Mouse (Mus musculus) intestine, embryonic 14.5 days (tissue): ENCODE results near the gene Gm38655. TPM values are rescaled to one million over a fixed set of nuclear protein-coding genes. Genes with fewer than 3 reads are reported as not detected.
"Not testable (repeated sequence)": the region's sequence is repeated elsewhere in the genome, so short reads cannot be mapped to it uniquely, and the experiment has no call there.

Experiments
- ATAC-seq: fragments of 200-750 bp; cut with Nextera tagmentation; replicated peaks from 2 replicates; pipeline ENCODE4 v1.8.0; 2017; ENCODE audit warnings: low read depth, moderate number of reproducible peaks, moderate TSS enrichment, moderate library complexity; ENCODE audit not compliant: low FRiP score, low TSS enrichment
- DNase-seq: peaks from one replicate; pipeline ENCODE4 v3.0.0-alpha.2; 2018; ENCODE audit warnings: low spot score
- H3K27ac ChIP-seq: fragments of 300-500 bp; sonication (generic); 2 replicates; pipeline ENCODE4 v1.5.1; 2014; ENCODE audit warnings: low read depth, mild to moderate bottlenecking, control low read depth
- H3K27me3 ChIP-seq: fragments of 300-500 bp; sonication (generic); replicated peaks from 2 replicates; pipeline ENCODE4 v1.6.1; 2014; ENCODE audit warnings: low read length, control low read depth; ENCODE audit not compliant: control insufficient read depth, insufficient read depth
- H3K36me3 ChIP-seq: fragments of 300-500 bp; sonication (generic); 2 replicates; pipeline ENCODE4 v1.6.1; 2014; ENCODE audit warnings: low read length, control low read depth; ENCODE audit not compliant: control insufficient read depth, insufficient read depth
- H3K4me1 ChIP-seq: fragments of 300-500 bp; sonication (generic); replicated peaks from 2 replicates; pipeline ENCODE4 v1.6.1; 2014; ENCODE audit warnings: low read length, control low read depth, mixed read lengths; ENCODE audit not compliant: control insufficient read depth, insufficient read depth
- H3K4me2 ChIP-seq: fragments of 300-500 bp; sonication (generic); 2 replicates; pipeline ENCODE4 v1.6.1; 2014; ENCODE audit warnings: low read length
- H3K4me3 ChIP-seq: fragments of 300-500 bp; sonication (generic); 2 replicates; pipeline ENCODE4 v1.5.1; 2014; ENCODE audit warnings: low read depth, low read length, control low read depth, mixed read lengths
- H3K9ac ChIP-seq: fragments of 300-500 bp; sonication (generic); 2 replicates; pipeline ENCODE4 v1.6.1; 2014; ENCODE audit warnings: mild to moderate bottlenecking, low read length
- H3K9me3 ChIP-seq: fragments of 300-500 bp; sonication (generic); 2 replicates; pipeline ENCODE4 v1.6.1; 2016; ENCODE audit warnings: low read length, control low read depth; ENCODE audit not compliant: control insufficient read depth
- WGBS: fragments of 180-500 bp; shearing (Covaris S2); extraction: QIAGEN DNeasy Blood & Tissue Kit; methylation state at CpG from one replicate; pipeline ENCODE4 v1.1.7; 2014; 5-methylcytosine and 5-hydroxymethylcytosine counted together
- polyA plus RNA-seq: library from polyadenylated mRNA; unstranded; fragments of >200 nt; fragmentation: Nextera tagmentation; extraction: Ambion mirVana; gene quantifications from 2 replicates; pipeline ENCODE4 v1.2.1, GENCODE M21; 2014

Gene Gm38655
- polyA plus RNA-seq, result 0.41 and 0.47 TPM in 2 replicates

GRCm38 (mm10) chr17:25175411-25175810, at the start of gene Gm38655:
Gene Gm38655, minus strand, starts transcription at chr17:25175471.
- Histone ChIP-seq H3K4me1 (no peaks in the 10 kb centered on the region), H3K9ac (no peak within 1 kb of the TSS), H3K4me3 (no peak within 1 kb of the TSS), H3K27ac (no peak within 1 kb of the TSS), H3K9me3 (no peaks in the 10 kb centered on the region), H3K36me3 (no peaks in the 10 kb centered on the region), H3K4me2 (no peak within 1 kb of the TSS), H3K27me3 (no peaks in the 10 kb centered on the region)
- DNase-seq (no peak), ATAC-seq (peak; percentile 81)
- 63% methylated on average over 9 of the region's 9 CpGs for WGBS

GRCm38 (mm10) chr17:25224586-25225222, 49.4 kb upstream of the Gm38655 start:
- Histone ChIP-seq H3K4me1 (0 out of 2 replicates have a peak, but pooled peaks cover 9% of the 10 kb centered on the region), H3K27ac (no peak overlapping the region), H3K4me3 (no peak overlapping the region), H3K9me3 (no peaks in the 10 kb centered on the region), H3K36me3 (peaks cover 20% of the 10 kb centered on the region), H3K27me3 (no peaks in the 10 kb centered on the region), H3K9ac (no peak overlapping the region), H3K4me2 (no peak overlapping the region)
- WGBS, result 87% methylated on average over 7 of the region's 7 CpGs
- DNase-seq (no peak), ATAC-seq (no peak)

- no peaks in the 10 kb centered on the region for H3K27me3 ChIP-seq
- H3K4me1 ChIP-seq, result 0 out of 2 replicates have a peak, but pooled peaks cover 9% of the 10 kb centered on the region
- ATAC-seq (no peak), DNase-seq (no peak)
- peaks cover 21% of the 10 kb centered on the region for H3K36me3 ChIP-seq
- H3K27ac ChIP-seq, result no peak overlapping the region
- peak overlapping the region; percentile 38 for H3K4me2 ChIP-seq
- H3K9me3 ChIP-seq, result no peaks in the 10 kb centered on the region
- peak overlapping the region; percentile 17; the same call in 1 of the 2 replicates for H3K4me3 ChIP-seq
- 59% methylated on average over 6 of the region's 6 CpGs for WGBS
- no peak overlapping the region for H3K9ac ChIP-seq
Measured at GRCm38 (mm10) chr17:25222951-25223601, 47.8 kb upstream of the Gm38655 start.

GRCm38 (mm10) chr17:25222504-25222940, 47.3 kb upstream of the Gm38655 start:
- H3K27me3 ChIP-seq, H3K9ac ChIP-seq, H3K9me3 ChIP-seq, H3K4me1 ChIP-seq, H3K27ac ChIP-seq: not testable (repeated sequence)
- ATAC-seq (peak; percentile 86), DNase-seq (peak; percentile 55)
- 15% methylated on average over 15 of the region's 28 CpGs for WGBS
- H3K4me2 ChIP-seq, result peak overlapping the region; percentile 63
- peak overlapping the region; percentile 17; the same call in 1 of the 2 replicates for H3K4me3 ChIP-seq
- peaks cover 26% of the 10 kb centered on the region for H3K36me3 ChIP-seq

- H3K27ac ChIP-seq, result 0 out of 2 replicates have a peak overlapping the region, but pooled peaks have one; percentile 16
- peak overlapping the region; percentile 63 for H3K4me2 ChIP-seq
- ATAC-seq (peak; percentile 87), DNase-seq (peak; percentile 75)
- H3K9ac ChIP-seq, result peak overlapping the region; percentile 35; the same call in 1 of the 2 replicates
- 0 out of 2 replicates have a peak, but pooled peaks cover 9% of the 10 kb centered on the region for H3K4me1 ChIP-seq
- peak overlapping the region; percentile 42 for H3K4me3 ChIP-seq
- WGBS, result 3% methylated on average over 16 of the region's 30 CpGs
- H3K9me3 ChIP-seq, result no peaks in the 10 kb centered on the region
- H3K36me3 ChIP-seq, result peaks cover 29% of the 10 kb centered on the region
- H3K27me3 ChIP-seq, result no peaks in the 10 kb centered on the region
Measured at GRCm38 (mm10) chr17:25221821-25222503, 46.7 kb upstream of the Gm38655 start.

- Histone ChIP-seq H3K9ac (no peak overlapping the region), H3K4me1 (0 out of 2 replicates have a peak, but pooled peaks cover 9% of the 10 kb centered on the region), H3K36me3 (peaks cover 30% of the 10 kb centered on the region), H3K27me3 (no peaks in the 10 kb centered on the region), H3K4me2 (no peak overlapping the region), H3K27ac (no peak overlapping the region), H3K9me3 (no peaks in the 10 kb centered on the region), H3K4me3 (no peak overlapping the region)
- no peak for ATAC-seq
- 94% methylated on average over 1 of the region's 1 CpGs for WGBS
- DNase-seq, result no peak
Measured at GRCm38 (mm10) chr17:25220746-25221145, 45.5 kb upstream of the Gm38655 start.

GRCm38 (mm10) chr17:25219492-25220295, 44.4 kb upstream of the Gm38655 start:
- Histone ChIP-seq H3K4me3 (no peak overlapping the region), H3K9ac (no peak overlapping the region), H3K27ac (no peak overlapping the region), H3K4me1 (0 out of 2 replicates have a peak, but pooled peaks cover 9% of the 10 kb centered on the region), H3K9me3 (no peaks in the 10 kb centered on the region), H3K27me3 (no peaks in the 10 kb centered on the region), H3K4me2 (no peak overlapping the region), H3K36me3 (peaks cover 40% of the 10 kb centered on the region)
- no peak for ATAC-seq
- WGBS, result 91% methylated on average over 15 of the region's 15 CpGs
- DNase-seq, result no peak

GRCm38 (mm10) chr17:25218967-25219366, 43.7 kb upstream of the Gm38655 start:
- H3K9ac ChIP-seq, result no peak overlapping the region
- H3K4me1 ChIP-seq, result 0 out of 2 replicates have a peak, but pooled peaks cover 9% of the 10 kb centered on the region
- H3K9me3 ChIP-seq, result no peaks in the 10 kb centered on the region
- ATAC-seq (no peak), DNase-seq (no peak)
- 90% methylated on average over 9 of the region's 9 CpGs for WGBS
- peaks cover 48% of the 10 kb centered on the region for H3K36me3 ChIP-seq
- no peak overlapping the region for H3K4me3 ChIP-seq
- no peak overlapping the region for H3K27ac ChIP-seq
- no peak overlapping the region for H3K4me2 ChIP-seq
- no peaks in the 10 kb centered on the region for H3K27me3 ChIP-seq
